Mouse (Mus musculus) bone marrow macrophage, adult 2 months (primary cell): ENCODE measurements at regions not wholly inside any gene's neighbourhood (a gene's known extent, or its start where the extent isn't known, plus 50 kb on each side); places are given as distances from the start of the nearest gene placed in this dataset.

Experiments
- CTCF ChIP-seq: IDR thresholded peaks from 2 replicates; pipeline ENCODE4 v1.5.1; 2012; ENCODE audit warnings: low read depth, mild to moderate bottlenecking, low read length, moderate library complexity
- POLR2A ChIP-seq: IDR thresholded peaks from 2 replicates; pipeline ENCODE4 v1.6.1; 2012; ENCODE audit warnings: mild to moderate bottlenecking, low read depth, low read length, borderline replicate concordance

- no peak for TF ChIP-seq CTCF
- no peak for TF ChIP-seq POLR2A
Measured at GRCm38 (mm10) chr13:99102089-99102681, 82.4 kb upstream of the Zfp366 start.
